ENCODE assay signal across 28 mouse cellular contexts in the genomic region with DNA sequence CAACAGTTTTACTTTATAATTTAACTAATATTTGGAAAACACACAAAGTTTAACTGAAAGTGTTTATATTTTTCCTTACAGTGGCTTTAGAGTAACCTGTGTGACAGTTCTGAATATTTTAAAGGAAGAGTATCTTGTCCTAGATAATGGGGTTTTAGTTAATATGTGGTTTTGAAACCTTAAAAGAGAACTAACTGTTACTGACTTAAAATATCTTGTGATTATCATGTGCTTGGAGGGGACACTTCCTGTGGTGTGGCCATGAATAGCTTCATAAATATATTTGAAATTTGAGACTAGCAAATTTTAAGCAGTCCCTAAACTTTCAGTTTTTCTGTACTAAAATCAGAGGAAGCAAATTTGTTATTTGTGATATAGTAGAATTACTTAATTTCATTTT.
A peak's percentile ranks its signal among the peaks of the same experiment; 100 is the strongest.
DNase-seq lines count a peak whose midpoint lies in the region; ATAC-seq and TF ChIP-seq lines count a peak whose summit lies in the region.
"Had no signal": no experiment of that assay in that cellular context is flagged by ENCODE, and none has a peak within 500 bp of the region (broad histone marks: within the 10 kb centered on the region; RNA-seq: fewer than 3 reads in every experiment).

No protein-coding gene starts in this region.

- H3K79me2 ChIP-seq in liver, adult 2 months (ENCODE audit: control insufficient read depth, insufficient read depth, low read length): no peaks in the 10 kb centered on the region

- H3K36me3 ChIP-seq in liver, adult 2 months (ENCODE audit: control insufficient read depth, insufficient read depth, low read length): peaks cover 15% of the 10 kb centered on the region
- peaks cover 29% of the 10 kb centered on the region for H3K36me3 ChIP-seq in liver, postnatal 0 days (replicated peaks; ENCODE audit: insufficient read depth, low read length)
- peaks cover 9% of the 10 kb centered on the region for H3K36me3 ChIP-seq in splenic B cell, adult 2 months (ENCODE audit: control insufficient read depth, insufficient read depth, low read length, poor library complexity, severe bottlenecking)
- H3K36me3 ChIP-seq: forebrain, embryonic 12.5 days had no signal

- H3K27ac ChIP-seq in liver, adult 2 months (replicated peaks; ENCODE audit: insufficient read depth, low read depth, low read length): no peak overlapping the region
- H3K27ac ChIP-seq in liver, postnatal 0 days (ENCODE audit: low read depth): no peak overlapping the region
- H3K27ac ChIP-seq in bone marrow macrophage, adult 2 months (ENCODE audit: insufficient read depth, low read depth, low read length): peak overlapping the region; percentile 98
- H3K27ac ChIP-seq: embryonic facial prominence, embryonic 10.5 days; embryonic facial prominence, embryonic 13.5 days; forebrain, embryonic 12.5 days; forebrain, embryonic 15.5 days; heart, embryonic 15.5 days; hindbrain, embryonic 10.5 days; hindbrain, embryonic 13.5 days; intestine, embryonic 15.5 days had no signal

- ATAC-seq in liver, postnatal 0 days: no peak
- ATAC-seq: forebrain, embryonic 15.5 days; hindbrain, embryonic 16.5 days; intestine, embryonic 15.5 days had no signal

- TF ChIP-seq CTCF in liver, adult 2 months (IDR thresholded peaks at IDR 0.05; ENCODE audit: low read depth, low read length): no peak
- no peak for TF ChIP-seq CTCF in liver, postnatal 0 days (IDR thresholded peaks at IDR 0.05; ENCODE audit: low read depth)
- TF ChIP-seq CTCF in bone marrow macrophage, adult 2 months (IDR thresholded peaks at IDR 0.05; ENCODE audit: low read depth, low read length): no peak

- TF ChIP-seq POLR2A in liver, adult 2 months (IDR thresholded peaks at IDR 0.05; ENCODE audit: extremely low read depth, insufficient read depth, low read length): no peak
- TF ChIP-seq POLR2A in bone marrow macrophage, adult 2 months (IDR thresholded peaks at IDR 0.05; ENCODE audit: borderline replicate concordance, low read depth, low read length): no peak

- peak; percentile 29 for DNase-seq in liver, adult 2 months (ENCODE audit: extremely low read depth, low read depth, low spot score)
- no peak for DNase-seq in liver, postnatal 0 days
- peak; percentile 37 for DNase-seq in splenic B cell, adult 2 months (ENCODE audit: low read depth, low spot score)
- no peak for DNase-seq in testis, postnatal 14 days (ENCODE audit: low spot score)
- DNase-seq in gastrocnemius, postnatal 4 days (ENCODE audit: low spot score in 2 of 2): no peak
- DNase-seq: adrenal gland, adult 2 months; adrenal gland, postnatal 14 days; cerebellum, adult 11-12 months; cerebellum, adult 8-10 months; cerebellum, postnatal 10 days; cerebellum, postnatal 36 days; embryo, embryonic 11 days; gastrocnemius, postnatal 25 days; heart, adult 11 months; heart, postnatal 10 days; heart, postnatal 36 days had no signal

- H3K4me2 ChIP-seq in liver, postnatal 0 days (ENCODE audit: low read depth, low read length): no peak overlapping the region
- H3K4me2 ChIP-seq: embryonic facial prominence, embryonic 13.5 days; forebrain, embryonic 12.5 days; forebrain, embryonic 15.5 days; heart, embryonic 12.5 days; heart, embryonic 15.5 days; hindbrain, embryonic 13.5 days; intestine, embryonic 15.5 days had no signal

- no peak for TF ChIP-seq EP300 in liver, postnatal 0 days (IDR thresholded peaks at IDR 0.05; ENCODE audit: low read depth)

- H3K4me3 ChIP-seq in liver, adult 2 months (ENCODE audit: insufficient read depth, low read depth, low read length): no peak overlapping the region
- no peak overlapping the region for H3K4me3 ChIP-seq in liver, postnatal 0 days (ENCODE audit: low read depth, low read length)
- H3K4me3 ChIP-seq in bone marrow macrophage, adult 2 months (ENCODE audit: insufficient read depth, low read length): no peak overlapping the region
- H3K4me3 ChIP-seq: embryonic facial prominence, embryonic 10.5 days; embryonic facial prominence, embryonic 13.5 days; erythroblast, embryonic 14.5 days; forebrain, embryonic 12.5 days; forebrain, embryonic 15.5 days; heart, embryonic 12.5 days; heart, embryonic 15.5 days; hindbrain, embryonic 10.5 days; hindbrain, embryonic 13.5 days; intestine, embryonic 15.5 days had no signal

- no peaks in the 10 kb centered on the region for H3K9me3 ChIP-seq in liver, postnatal 0 days (ENCODE audit: low read length)
- H3K9me3 ChIP-seq: embryonic facial prominence, embryonic 10.5 days; embryonic facial prominence, embryonic 13.5 days; forebrain, embryonic 12.5 days; forebrain, embryonic 15.5 days; heart, embryonic 12.5 days; heart, embryonic 15.5 days; hindbrain, embryonic 10.5 days; hindbrain, embryonic 13.5 days; intestine, embryonic 15.5 days had no signal

- no peaks in the 10 kb centered on the region for H3K4me1 ChIP-seq in liver, adult 2 months (ENCODE audit: control insufficient read depth, insufficient read depth, low read length)
- H3K4me1 ChIP-seq in liver, postnatal 0 days (ENCODE audit: insufficient read depth): no peaks in the 10 kb centered on the region
- peaks cover 28% of the 10 kb centered on the region for H3K4me1 ChIP-seq in bone marrow macrophage, adult 2 months (ENCODE audit: control insufficient read depth, insufficient read depth, low read length)
- H3K4me1 ChIP-seq: embryonic facial prominence, embryonic 10.5 days; embryonic facial prominence, embryonic 13.5 days; forebrain, embryonic 12.5 days; forebrain, embryonic 15.5 days; heart, embryonic 15.5 days; hindbrain, embryonic 10.5 days; hindbrain, embryonic 13.5 days; intestine, embryonic 15.5 days had no signal

- H3K9ac ChIP-seq in liver, adult 2 months (ENCODE audit: low read depth, low read length): no peak overlapping the region
- no peak overlapping the region for H3K9ac ChIP-seq in liver, postnatal 0 days (replicated peaks)
- H3K9ac ChIP-seq: embryonic facial prominence, embryonic 13.5 days; forebrain, embryonic 12.5 days; forebrain, embryonic 15.5 days; heart, embryonic 12.5 days; heart, embryonic 15.5 days; hindbrain, embryonic 13.5 days; intestine, embryonic 15.5 days had no signal

- H3K27me3 ChIP-seq in liver, adult 2 months (ENCODE audit: control insufficient read depth, insufficient read depth, low read length): no peaks in the 10 kb centered on the region
- H3K27me3 ChIP-seq in liver, postnatal 0 days (ENCODE audit: insufficient read depth, low read length): no peaks in the 10 kb centered on the region
- H3K27me3 ChIP-seq in splenic B cell, adult 2 months (ENCODE audit: control insufficient read depth, insufficient read depth, low read length, poor library complexity, severe bottlenecking): no peaks in the 10 kb centered on the region
- H3K27me3 ChIP-seq: embryonic facial prominence, embryonic 13.5 days; forebrain, embryonic 12.5 days; forebrain, embryonic 15.5 days; heart, embryonic 12.5 days; heart, embryonic 15.5 days; hindbrain, embryonic 13.5 days; intestine, embryonic 15.5 days had no signal

Comparison
In these comparisons a context has a peak if more than half of its experiments do, and no peak if none do; other contexts are left out.
1. DNase-seq: peak in liver, adult 2 months (single experiment) and splenic B cell, adult 2 months (single experiment); none in liver, postnatal 0 days (single experiment), testis, postnatal 14 days (single experiment) and gastrocnemius, postnatal 4 days (0 of 2).